Mouse (Mus musculus) cerebellum, adult 9-10 months (tissue): ENCODE data around the gene Cnpy2.

Experiments used
- DNase-seq: peaks from one replicate; pipeline ENCODE4 v3.0.0; 2022

Gene Cnpy2

GRCm38 (mm10) chr10:128369218-128369543 is 46.9 kb downstream of the Cnpy2 start:
- no peak for DNase-seq

DNA sequence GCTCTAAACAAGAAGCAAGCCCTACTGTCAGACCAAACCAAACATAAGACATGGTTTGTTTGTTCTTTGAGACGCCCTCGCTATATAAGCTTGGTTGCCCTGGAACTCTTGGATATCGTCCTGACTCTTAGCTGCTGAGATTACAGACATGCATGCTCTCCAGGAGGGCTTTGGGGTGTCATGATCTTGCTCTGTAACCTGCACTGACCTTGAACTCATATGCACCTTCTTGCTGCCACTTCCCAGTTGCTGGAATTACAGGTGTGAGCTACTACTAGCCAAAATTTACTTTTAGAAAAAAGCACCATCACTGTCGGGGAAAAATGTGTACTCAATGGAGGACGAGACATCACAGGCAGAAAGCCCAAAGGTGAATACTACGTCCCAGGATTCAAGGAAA is 47.3 kb downstream of the Cnpy2 start:
- DNase-seq = no peak

DNA sequence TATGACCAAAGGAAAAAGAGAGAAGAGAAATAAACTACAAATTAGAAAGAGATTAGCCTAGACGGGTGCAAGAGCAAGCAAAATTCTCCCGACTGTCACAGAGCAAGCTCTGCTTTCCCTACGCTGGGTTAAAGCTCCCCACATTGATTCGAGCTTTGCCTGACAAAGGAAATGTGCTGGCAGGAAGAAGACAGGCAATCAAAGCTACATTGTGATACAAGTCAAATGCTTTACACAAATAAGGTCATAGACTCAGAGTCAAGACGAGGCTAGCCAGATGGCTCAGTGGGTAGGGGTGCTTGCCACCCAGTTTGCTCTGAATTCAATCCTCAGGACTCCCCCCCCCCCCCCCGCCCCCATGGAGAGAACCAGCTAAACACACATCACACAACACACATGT is 47.8 kb downstream of the Cnpy2 start:
- DNase-seq = no peak

GRCm38 (mm10) chr10:128370601-128371000 is 48.3 kb downstream of the Cnpy2 start:
- no peak for DNase-seq

DNA sequence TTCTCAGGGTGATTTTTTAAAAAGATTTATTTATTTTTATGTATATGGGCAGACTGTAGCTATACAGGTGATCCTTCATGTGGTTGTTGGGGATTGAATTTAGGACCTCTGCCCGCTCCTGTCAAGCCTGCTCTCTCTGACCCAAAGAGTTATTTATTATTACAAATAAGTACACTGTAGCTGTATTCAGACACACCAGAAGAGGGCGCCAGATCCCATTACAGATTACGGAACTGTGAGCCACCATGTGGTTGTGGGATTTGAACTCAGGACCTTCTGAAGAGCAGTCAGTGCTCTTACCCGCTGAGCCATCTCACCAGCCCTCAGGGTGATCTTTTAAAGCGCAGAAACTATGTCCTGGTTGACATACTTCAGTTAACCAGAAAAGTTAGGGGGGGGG is 49.9 kb downstream of the Cnpy2 start:
- no peak for DNase-seq

DNA sequence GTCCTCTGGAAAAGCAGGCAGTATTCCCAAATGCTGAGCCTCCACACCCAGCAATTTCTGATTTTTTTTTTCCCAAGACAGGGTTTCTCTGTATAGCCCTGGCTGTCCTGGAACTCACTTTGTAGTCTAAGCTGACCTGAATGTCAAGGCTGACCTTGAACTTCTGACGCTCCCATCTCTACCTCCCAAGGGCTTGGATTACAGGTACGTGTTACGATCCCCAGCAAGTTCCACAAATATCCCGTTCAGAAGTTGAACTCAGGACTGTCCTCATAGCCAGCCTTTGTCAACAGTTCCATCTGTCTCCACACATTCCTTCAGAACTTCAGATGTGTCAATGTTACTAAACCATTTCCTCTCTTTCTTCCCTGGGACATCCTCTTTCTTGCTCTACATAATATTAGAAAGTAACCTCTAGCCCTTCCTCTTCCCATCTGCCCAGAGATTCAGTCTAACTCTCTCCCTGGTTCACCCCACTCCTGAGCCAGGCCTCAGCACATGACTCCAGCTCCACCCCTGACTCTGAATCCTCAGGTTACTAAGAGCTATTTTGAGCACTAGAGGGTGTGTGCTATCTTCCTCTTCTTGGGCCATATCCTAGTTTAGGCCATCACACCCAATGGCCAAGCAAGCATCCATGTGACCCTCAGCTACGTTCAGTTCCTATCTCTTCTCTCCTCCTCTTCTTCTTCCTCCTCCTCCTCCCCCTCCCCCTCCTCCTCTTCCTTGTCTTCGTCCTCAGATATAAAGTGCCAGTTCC is 50.9 kb downstream of the Cnpy2 start:
- DNase-seq = no peak

GRCm38 (mm10) chr10:128374393-128374792 is 52.1 kb downstream of the Cnpy2 start:
- no peak for DNase-seq

- DNase-seq = no peak
These were observed 53.8 kb downstream of the Cnpy2 start for GRCm38 (mm10) chr10:128376099-128376454.

- DNase-seq = peak; percentile 79
These were observed 54.4 kb downstream of the Cnpy2 start, which contains the start of gene Ankrd52 for GRCm38 (mm10) chr10:128376455-128377211. TSS of gene Ankrd52 (plus strand) at chr10:128377115.
